Mouse (Mus musculus) retina, adult 2 months (tissue): ENCODE results near the gene Ampd1.

Source experiments
- DNase-seq: peaks from one replicate; pipeline ENCODE4 v3.0.0-alpha.2; 2012; ENCODE audit warnings: low read depth, low spot score

The Ampd1 gene

DNA sequence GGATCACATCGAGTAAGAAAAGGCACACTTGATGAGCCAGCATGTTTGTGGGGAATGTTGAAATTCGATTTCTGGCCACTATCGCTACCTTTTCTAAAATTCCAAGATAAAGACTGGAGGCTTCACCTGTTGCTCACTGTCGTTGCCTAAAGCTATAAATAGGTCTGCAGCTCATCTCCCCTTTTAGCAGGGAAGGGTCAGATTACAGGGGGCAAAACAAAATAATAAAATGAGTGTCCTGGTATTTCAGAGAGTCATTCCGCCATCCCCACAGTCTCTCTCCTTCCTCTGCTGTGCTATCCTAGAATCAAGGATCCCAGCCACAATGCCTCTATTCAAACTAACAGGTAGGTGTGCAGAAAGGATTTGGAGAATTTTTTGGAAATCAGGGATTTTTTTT is at the start of gene Ampd1:
TSS of gene Ampd1 (plus strand) at position 244 of the 400 bp plus-strand sequence.
- DNase-seq: no peak

DNA sequence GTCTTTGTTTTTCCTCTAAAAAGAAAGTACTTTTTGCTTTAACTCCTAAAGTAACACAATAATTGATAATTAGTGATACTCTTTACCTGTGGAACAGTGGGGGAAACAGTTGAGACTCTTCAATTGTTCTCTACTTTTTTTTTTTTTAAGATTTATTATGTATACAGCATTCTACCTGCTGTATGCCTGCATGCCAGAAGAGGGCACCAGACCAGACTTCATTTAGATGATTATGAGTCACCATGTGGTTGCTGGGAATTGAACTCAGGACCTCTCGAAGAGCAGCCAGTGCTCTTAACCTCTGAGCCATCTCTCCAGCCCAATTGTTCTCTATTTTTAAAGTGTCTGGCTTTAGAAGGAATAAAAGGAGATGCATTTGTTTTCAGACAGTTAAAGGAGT is 47.6 kb upstream of the Ampd1 start:
- no peak for DNase-seq

DNA sequence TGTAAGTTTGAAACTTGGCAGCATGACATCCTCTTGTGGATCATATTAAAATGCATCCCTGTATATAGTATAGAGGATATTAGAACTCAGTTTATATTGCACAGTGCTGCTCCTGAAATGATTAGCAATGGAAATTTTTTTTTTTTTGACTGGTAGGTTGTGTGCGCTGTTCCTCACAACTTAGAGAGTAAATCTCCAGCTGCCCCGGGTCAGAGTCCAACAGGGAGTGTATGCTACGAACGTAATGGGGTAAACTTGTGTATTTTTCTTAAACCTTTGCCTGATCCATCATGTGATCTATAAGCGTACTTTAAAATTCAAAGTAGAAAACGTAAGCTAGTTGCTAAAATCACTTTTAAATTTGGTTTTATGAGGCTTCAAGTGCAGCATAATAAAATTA is 33.5 kb upstream of the Ampd1 start:
- DNase-seq: no peak

DNA sequence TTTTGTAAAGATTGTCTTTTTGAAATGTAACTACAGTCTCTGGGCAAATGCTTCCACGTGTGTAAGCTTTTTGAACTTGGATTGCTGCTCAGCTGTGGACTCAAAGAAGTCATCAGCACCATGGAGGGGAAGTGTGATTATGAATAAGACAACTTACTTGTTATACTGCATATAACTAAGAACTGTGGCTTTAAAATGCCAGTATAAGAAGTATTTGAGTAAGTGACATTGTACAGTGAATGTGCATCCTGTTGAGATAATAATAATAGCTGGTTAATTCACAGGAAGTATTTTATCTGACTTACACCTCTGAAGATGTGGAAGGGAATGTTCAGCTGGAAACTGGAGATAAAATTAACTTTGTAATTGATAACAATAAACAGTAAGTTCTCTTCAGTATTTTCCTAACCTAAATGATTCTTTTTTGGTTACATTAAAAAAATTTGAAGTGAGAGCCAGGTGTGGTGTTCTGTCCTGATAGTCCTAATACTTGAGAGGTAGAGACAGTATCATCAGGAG is 32.9 kb upstream of the Ampd1 start:
- no peak for DNase-seq

DNA sequence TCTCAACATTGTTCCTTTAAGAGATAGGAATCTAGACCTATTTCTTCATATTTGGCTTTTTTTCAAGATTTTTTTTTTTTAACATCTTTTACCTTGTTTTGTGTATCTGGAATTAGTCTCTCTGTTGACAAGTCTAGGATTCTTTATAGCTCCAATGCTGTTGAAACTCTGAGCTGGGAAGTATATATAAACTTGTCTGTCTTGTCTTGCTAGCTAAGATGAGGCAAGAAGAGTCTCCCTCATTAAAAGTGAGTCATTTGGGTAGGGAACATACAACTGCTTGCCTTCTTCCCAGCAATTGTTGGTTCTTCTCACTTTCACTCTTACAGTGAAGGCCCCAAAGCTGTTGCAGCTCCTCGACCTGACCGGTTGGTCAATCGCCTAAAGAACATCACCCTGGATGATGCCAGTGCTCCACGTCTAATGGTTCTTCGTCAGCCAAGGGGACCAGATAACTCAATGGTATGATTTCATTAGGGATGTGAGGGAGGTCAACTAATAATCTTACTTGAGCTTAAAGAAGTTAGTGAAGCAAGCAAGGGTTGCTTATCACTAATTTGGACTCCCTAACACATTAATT is 17.7 kb upstream of the Ampd1 start:
- DNase-seq: no peak

DNA sequence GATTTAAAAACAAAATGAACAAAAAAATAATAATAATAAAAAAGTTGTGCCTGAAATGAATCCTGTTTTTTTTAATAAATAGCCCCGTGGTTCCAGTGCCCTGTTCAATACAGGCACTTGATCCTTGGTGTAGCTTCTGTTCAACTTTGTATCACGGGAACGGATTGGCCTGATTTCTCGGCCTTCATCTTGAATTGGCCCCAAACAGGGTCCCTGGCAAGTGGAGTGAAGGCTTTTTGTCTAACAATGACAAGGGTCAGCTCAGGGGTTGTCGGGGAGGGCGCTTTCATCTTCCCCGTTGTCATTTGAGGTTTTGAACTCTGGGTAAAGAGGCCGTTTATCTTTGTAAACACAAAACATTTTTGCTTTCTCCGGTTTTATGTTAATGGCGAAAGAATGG is 16.1 kb upstream of the Ampd1 start:
- no peak for DNase-seq

DNA sequence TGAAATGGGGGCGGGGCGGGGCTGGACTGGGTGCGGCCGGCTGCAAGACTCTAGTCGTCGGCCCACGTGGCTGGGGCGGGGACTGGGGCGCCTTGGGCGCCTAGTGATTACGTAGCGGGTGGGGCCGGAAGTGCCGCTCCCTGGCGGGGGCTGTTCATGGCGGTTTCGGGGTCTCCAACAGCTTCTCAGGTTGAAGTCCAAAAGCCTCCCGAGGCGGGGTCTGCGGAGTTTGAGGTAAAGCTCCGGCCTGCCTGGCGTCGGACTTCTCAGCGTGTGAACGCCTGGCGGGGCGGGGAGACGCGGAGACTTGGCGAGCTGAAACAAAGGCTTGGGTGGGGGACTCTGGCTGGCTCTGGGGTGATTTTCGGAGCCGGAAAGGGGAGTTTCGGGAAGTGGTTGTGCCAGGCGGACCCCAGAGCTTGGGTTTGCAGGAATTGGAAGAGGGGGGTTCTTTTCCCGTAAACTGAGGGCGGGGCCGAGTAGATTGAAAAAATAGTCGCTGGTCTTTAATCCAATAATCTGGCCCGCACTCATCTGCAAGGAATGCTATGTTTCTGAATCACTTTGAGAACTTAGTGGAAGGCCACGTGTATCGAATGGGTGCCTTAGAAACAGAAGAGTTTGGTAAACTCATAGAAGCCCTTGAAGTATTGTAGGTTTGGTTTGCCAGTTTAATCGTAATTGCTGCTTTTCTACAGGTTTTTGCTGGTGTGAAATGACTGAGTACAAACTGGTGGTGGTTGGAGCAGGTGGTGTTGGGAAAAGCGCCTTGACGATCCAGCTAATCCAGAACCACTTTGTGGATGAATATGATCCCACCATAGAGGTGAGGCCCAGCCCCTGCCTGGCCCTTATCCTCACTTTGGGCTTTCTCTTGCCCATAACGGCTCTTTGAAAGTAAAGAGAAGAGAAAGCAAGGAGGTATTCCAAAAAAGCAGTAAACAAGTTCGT is 15.3 kb upstream of the Ampd1 start, which contains the start of gene Nras:
TSS of gene Nras (plus strand) at position 79 of the 951 bp plus-strand sequence.
- peak; percentile 67 for DNase-seq

DNA sequence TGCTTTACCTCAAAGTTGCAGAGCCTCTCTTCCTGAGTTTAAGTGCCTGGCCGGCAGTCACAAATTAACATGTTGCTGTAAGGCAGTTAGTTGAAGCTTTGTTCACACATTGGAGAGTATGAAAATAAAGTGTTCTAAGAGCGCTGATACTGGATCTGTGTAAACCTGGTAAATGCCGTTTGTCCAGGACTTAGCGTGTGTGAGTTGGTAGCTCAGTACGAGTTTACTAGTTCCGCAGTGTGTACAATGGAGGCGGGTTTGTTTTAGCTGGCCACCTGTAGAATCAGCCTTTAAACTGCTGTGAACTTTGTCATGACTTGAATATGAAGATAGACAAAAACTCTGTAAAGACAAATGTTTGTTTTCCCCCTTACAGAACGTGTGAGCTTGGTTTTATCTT is 6.9 kb upstream of the Ampd1 start:
- no peak for DNase-seq

DNA sequence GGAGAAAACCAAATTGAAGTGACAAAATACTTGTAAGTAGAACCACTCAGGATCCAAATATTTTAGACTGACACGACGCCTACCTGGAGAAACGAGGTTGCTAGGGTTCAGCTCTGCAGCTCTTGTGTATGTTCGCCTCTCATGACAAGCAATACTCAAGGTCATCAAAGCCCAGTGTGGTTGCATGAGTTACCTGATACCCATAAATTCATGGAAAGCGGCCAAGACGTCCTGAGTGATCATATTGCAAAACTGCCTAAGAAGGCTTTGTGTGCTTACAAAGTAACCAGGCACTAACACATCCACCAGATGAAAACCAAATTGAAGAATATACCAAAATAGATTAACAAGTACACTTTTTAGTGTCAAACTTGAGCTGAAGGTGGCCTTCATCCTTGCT is 4.8 kb upstream of the Ampd1 start:
- DNase-seq: no peak

DNA sequence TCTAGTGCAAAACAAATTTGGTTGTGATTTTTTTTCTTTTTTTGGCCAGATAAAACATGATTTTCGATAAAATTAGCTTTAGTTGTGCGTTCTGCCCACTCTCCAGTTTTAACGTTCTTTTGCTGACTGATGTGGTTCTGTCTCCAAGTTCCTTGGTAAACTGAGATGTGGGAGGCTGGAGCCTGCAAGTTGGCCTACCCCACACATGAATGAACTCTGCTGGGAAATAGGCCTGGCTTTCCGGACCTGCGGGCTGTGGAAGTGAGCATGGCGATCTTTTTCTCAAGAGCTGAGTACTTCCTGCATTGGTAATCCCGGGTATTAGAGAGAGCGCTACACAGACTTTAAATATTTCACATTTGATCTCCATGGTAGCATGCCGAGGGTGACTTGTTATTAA is 2.1 kb downstream of the Ampd1 start:
- DNase-seq: no peak

DNA sequence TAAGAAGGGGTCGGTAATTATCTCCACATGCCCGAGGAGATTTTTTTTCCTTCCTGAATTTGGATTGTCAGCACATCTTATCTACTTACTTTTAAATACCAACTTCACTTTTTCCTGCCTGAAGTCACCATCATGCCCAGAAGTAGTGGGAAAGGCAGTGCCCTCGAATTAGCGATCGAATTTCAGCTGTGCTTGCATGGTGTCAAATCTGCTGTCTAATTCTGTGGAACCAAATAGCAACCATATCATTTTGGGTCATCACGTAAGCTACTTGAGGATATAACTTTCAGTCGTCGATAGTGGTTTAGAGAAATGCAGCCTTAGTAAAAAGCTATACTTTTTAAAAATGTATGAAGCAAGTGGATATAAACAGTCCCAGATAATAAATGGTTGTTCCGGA is 2.7 kb downstream of the Ampd1 start:
- no peak for DNase-seq

DNA sequence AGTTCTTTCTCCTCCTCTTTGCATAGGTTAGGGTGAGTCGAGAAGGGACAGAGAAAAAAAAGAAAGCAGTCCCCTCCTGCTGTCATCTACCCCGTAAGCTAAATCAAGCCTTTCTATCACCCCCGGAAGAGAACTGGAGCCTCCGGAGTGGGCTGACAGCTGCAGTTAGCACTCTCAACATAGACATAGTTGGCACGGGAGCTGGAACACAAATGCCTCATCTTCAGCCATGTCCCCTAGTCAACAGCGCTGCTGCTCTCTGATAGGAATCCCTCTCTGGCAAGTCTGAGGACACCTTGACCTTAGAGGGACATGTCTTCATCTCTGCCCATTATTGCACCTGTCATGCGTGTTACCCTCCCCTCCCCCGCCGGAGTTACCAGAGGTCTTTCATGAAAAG is 5.5 kb downstream of the Ampd1 start:
- no peak for DNase-seq

DNA sequence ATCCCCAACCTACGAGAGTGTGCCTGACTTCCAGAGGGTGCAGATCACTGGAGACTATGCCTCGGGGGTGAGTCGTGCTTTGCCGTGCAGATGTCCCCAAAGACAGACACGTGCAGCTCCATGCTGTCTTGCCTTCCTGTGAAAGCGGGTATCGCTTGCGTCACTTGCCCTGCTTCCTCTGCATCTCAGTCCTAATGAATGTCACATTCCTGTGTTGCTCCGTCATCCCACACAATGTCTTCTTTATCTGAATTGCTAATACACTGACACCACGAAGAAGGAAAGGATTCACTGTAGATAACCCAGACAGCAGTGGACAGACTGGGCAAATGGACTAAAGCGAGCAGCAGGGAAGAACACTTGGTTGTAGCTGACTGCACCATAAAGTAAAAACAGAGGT is 7.2 kb downstream of the Ampd1 start:
- no peak for DNase-seq

DNA sequence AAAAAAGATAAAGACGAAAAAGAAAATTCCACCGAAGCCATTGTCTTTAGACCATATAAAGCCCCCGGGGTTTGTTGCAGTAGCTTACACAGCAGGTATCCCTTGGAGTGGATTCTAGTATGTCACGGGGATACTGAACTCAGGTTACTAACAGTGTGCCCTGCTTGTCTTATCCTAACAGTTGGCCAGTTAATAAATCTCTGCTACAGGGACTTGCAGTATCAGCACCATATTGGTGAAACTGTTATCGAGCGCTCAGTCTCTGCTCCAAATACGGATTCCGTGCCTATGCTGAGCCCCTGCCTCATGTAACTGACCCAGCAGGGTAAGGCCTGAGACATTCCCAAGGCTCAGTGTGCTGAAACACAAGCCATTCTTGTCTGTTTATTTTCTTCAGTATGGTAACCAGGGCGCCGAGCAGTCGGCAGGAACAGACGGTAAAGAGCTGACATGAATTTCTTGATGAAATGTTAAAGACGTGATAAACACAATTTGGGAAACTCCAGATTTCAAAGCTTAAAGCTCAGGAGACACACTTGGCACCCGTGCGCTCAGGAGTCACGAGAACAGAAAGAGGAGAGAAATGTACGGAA is 8.1 kb downstream of the Ampd1 start:
- DNase-seq: no peak

DNA sequence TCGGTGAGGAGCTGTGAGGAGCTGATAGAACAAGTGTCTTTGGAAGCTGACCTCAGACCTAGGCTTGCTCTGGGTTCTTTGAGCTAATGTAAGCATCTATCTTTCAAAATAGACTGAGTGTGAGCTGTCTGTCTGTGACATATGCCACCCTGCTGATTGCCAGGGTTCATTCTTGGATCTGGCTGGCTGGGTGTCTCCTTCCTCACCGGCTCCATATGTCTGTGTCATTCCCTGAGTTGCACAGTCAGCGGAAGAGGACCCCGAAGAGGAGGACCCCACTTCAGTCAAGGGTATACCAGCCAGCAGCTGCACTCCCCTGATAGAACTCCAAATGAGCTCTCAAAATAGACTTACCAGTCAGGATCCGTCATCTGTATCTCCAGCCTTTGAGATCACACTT is 8.9 kb downstream of the Ampd1 start:
- DNase-seq: no peak

DNA sequence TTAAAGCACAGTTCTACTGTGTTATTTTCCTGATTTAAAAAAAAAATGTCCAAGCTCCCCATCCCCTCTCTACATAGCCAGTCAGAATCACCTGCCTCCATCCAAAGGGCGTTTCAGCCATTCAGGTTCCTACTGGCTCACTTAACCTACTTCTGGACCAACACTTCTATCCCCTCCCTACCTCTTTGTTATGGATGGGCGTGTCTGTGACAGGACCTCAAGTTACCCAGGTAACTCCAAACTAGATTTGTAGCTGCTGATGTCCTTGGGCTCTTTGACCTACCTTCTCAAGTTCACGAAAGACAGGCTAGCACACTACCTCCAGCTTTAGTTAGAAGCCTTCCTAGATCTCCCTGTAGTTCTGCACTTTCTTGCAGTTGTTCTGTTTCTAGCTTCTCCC is 12.2 kb downstream of the Ampd1 start:
- DNase-seq: no peak

DNA sequence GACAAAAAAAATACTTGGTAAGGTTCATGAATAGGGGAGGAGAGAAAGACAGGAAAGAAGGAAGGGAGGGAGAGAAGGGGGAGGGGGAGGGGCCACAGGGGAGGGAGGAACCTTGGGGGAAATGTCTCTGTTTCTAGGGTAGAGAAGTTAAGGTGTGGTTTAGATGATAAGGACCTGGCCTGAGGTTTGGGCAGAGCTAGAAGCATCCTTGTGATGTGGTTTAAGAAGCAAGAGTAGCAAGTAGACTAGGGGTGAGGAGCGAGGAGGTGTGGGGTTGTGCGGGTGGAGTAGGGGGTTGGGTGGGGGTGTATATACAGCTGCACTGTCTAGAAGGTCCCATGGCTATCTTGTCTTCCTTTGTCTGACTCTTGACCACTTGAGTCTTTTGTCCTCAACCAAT is 17.9 kb downstream of the Ampd1 start:
- DNase-seq: no peak

DNA sequence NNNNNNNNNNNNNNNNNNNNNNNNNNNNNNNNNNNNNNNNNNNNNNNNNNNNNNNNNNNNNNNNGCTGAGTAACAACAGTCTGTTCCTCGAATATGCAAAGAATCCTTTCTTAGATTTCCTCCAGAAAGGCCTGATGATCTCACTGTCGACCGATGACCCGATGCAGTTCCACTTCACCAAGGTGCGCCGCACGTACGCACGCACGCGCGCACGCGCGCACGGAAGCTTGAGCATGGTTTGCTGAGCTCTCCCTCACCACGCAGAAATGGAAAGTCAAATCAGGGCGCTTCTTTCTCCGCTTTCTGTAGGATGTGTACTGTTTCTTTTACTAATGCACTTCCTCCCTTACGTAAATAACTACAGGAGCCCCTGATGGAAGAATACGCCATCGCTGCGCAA is 24.8 kb downstream of the Ampd1 start:
- no peak for DNase-seq

DNA sequence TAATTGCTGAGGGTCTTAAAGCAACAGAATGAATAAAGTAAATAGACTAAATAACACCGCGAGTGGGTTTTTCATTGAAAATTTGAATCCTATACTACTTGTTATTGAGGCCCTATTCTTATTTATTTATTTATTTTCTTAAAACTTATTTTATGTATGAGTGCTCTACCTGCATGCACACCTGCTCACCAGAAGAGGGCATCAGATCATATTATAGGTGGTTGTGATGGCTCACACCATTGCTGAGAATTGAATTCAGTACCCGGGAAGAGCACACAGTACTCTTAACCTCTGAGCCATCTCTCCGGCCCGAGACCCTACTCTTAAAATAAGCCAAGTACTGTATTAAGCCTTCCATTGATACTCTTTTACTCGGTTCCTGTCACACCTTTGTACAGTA is 25.9 kb downstream of the Ampd1 start:
- no peak for DNase-seq

DNA sequence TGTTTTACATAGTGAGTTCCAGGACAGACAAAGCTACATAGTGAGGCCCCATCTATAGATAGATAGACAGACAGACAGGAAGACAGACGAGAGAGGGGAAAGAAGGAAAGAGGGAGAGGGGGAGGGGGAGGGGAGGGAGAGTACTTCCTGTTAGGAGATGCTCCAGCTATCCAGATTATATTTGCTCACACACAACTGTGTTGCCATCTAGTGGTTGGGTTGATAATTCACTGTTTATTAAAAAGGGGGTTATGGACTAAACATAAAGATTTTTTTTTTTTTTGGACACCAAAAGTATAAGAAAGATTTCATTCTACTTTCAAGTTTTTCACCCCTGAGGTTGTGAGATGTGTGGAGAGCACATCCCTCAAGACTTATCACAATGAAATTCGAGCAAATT is 26.9 kb downstream of the Ampd1 start:
- no peak for DNase-seq

DNA sequence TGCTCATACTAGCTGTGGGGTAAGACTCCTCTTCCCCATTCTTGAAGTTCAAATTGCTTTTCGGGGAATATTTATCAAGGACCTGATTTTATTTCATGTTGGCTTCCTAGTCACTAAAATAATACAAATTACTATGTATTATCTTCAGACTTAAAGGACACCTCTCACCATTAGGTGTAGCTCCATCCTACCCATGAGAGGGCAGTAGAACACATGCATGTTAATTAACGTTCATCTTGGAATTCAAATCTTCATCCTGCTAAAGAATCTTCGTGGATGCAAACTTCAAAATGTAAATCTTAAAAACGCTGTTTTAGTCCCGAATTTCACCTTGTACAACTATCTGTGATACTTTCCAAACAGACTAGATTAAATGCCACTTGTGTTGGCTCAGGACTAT is 27.4 kb downstream of the Ampd1 start:
- no peak for DNase-seq

DNA sequence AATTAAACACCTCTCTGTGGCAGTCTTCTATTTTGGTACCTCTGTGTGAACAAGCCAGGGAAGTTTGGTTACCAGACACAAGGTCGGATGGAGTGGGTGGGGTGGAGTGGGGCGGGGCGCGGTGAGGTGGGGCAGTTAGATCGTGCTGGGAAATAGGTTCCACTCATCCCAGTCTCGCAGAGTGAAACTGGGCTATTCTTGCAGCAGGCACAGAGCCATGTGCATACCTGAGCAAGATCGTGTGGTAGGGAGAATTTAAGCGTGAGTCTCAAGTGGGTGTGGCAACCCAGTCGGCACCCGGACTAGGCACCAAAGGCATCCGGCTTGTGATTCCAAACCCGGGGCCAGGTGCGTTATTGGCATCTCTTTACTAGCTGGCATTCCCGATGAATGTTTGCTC is 28.1 kb downstream of the Ampd1 start:
- no peak for DNase-seq
